Mouse (Mus musculus): ENCODE data around the gene Cisd3. TPM values are rescaled to one million over a fixed set of nuclear protein-coding genes. Genes with fewer than 3 reads are reported as not detected.

Gene Cisd3
- polyA plus RNA-seq, 1 experiment, result 42.5 TPM

GRCm38 (mm10) chr11:97670234-97671176 is 15.1 kb upstream of the Cisd3 start:
- Histone ChIP-seq H3K27ac (ENCODE audit: insufficient read depth, low read length) (no peak overlapping the region), H3K4me1 (ENCODE audit: control insufficient read depth, insufficient read depth, low read length) (no peaks in the 10 kb centered on the region)
- TF ChIP-seq CTCF (IDR thresholded peaks at IDR 0.05; ENCODE audit: borderline replicate concordance, insufficient read depth, low read length), result no peak
- TF ChIP-seq POLR2A (IDR thresholded peaks at IDR 0.05; ENCODE audit: low read depth, low read length), result no peak

GRCm38 (mm10) chr11:97671177-97671527 is 14.5 kb upstream of the Cisd3 start:
- Histone ChIP-seq H3K27ac (ENCODE audit: insufficient read depth, low read length) (no peak overlapping the region), H3K4me3 (ENCODE audit: insufficient read depth, low read length) (no peak overlapping the region), H3K4me1 (ENCODE audit: control insufficient read depth, insufficient read depth, low read length) (no peaks in the 10 kb centered on the region)
- TF ChIP-seq CTCF (IDR thresholded peaks at IDR 0.05; ENCODE audit: borderline replicate concordance, insufficient read depth, low read length) (no peak), POLR2A (IDR thresholded peaks at IDR 0.05; ENCODE audit: low read depth, low read length) (no peak)

More at GRCm38 (mm10) chr11:97670234-97671176, 15.1 kb upstream of the Cisd3 start:
- no peak overlapping the region for H3K4me3 ChIP-seq (ENCODE audit: insufficient read depth, low read length)

GRCm38 (mm10) chr11:97673148-97673547 is 12.5 kb upstream of the Cisd3 start:
- TF ChIP-seq CTCF (IDR thresholded peaks at IDR 0.05; ENCODE audit: borderline replicate concordance, insufficient read depth, low read length), result no peak
- TF ChIP-seq POLR2A (IDR thresholded peaks at IDR 0.05; ENCODE audit: low read depth, low read length), result no peak
- no peak overlapping the region for H3K27ac ChIP-seq (ENCODE audit: insufficient read depth, low read length)
- no peaks in the 10 kb centered on the region for H3K4me1 ChIP-seq (ENCODE audit: control insufficient read depth, insufficient read depth, low read length)
- no peak overlapping the region for H3K4me3 ChIP-seq (ENCODE audit: insufficient read depth, low read length)

GRCm38 (mm10) chr11:97676050-97676754 is 9.4 kb upstream of the Cisd3 start:
- Histone ChIP-seq H3K4me1 (ENCODE audit: control insufficient read depth, insufficient read depth, low read length) (no peaks in the 10 kb centered on the region), H3K27ac (ENCODE audit: insufficient read depth, low read length) (no peak overlapping the region), H3K4me3 (ENCODE audit: insufficient read depth, low read length) (no peak overlapping the region)
- TF ChIP-seq POLR2A (IDR thresholded peaks at IDR 0.05; ENCODE audit: low read depth, low read length) (no peak), CTCF (IDR thresholded peaks at IDR 0.05; ENCODE audit: borderline replicate concordance, insufficient read depth, low read length) (no peak)

- H3K27ac ChIP-seq (ENCODE audit: insufficient read depth, low read length), result no peak overlapping the region
- no peak for TF ChIP-seq POLR2A (IDR thresholded peaks at IDR 0.05; ENCODE audit: low read depth, low read length)
- H3K4me3 ChIP-seq (ENCODE audit: insufficient read depth, low read length), result no peak overlapping the region
- no peaks in the 10 kb centered on the region for H3K4me1 ChIP-seq (ENCODE audit: control insufficient read depth, insufficient read depth, low read length)
Observed at GRCm38 (mm10) chr11:97677381-97677780, 8.2 kb upstream of the Cisd3 start.

GRCm38 (mm10) chr11:97677842-97678241 is 7.8 kb upstream of the Cisd3 start:
- Histone ChIP-seq H3K27ac (ENCODE audit: insufficient read depth, low read length) (no peak overlapping the region), H3K4me3 (ENCODE audit: insufficient read depth, low read length) (no peak overlapping the region), H3K4me1 (ENCODE audit: control insufficient read depth, insufficient read depth, low read length) (no peaks in the 10 kb centered on the region)
- TF ChIP-seq POLR2A (IDR thresholded peaks at IDR 0.05; ENCODE audit: low read depth, low read length), result no peak
- TF ChIP-seq CTCF (IDR thresholded peaks at IDR 0.05; ENCODE audit: borderline replicate concordance, insufficient read depth, low read length), result no peak

- H3K4me3 ChIP-seq (ENCODE audit: insufficient read depth, low read length), result no peak overlapping the region
- no peak for TF ChIP-seq CTCF (IDR thresholded peaks at IDR 0.05; ENCODE audit: borderline replicate concordance, insufficient read depth, low read length)
- TF ChIP-seq POLR2A (IDR thresholded peaks at IDR 0.05; ENCODE audit: low read depth, low read length), result no peak
- H3K27ac ChIP-seq (ENCODE audit: insufficient read depth, low read length), result no peak overlapping the region
- H3K4me1 ChIP-seq (ENCODE audit: control insufficient read depth, insufficient read depth, low read length), result no peaks in the 10 kb centered on the region
Observed at GRCm38 (mm10) chr11:97678301-97678700, 7.3 kb upstream of the Cisd3 start.

- no peak overlapping the region for H3K4me3 ChIP-seq (ENCODE audit: insufficient read depth, low read length)
- no peak for TF ChIP-seq CTCF (IDR thresholded peaks at IDR 0.05; ENCODE audit: borderline replicate concordance, insufficient read depth, low read length)
- no peak for TF ChIP-seq POLR2A (IDR thresholded peaks at IDR 0.05; ENCODE audit: low read depth, low read length)
- H3K4me1 ChIP-seq (ENCODE audit: control insufficient read depth, insufficient read depth, low read length), result no peaks in the 10 kb centered on the region
- H3K27ac ChIP-seq (ENCODE audit: insufficient read depth, low read length), result no peak overlapping the region
Observed at GRCm38 (mm10) chr11:97680430-97680829, 5.2 kb upstream of the Cisd3 start.

- TF ChIP-seq CTCF (IDR thresholded peaks at IDR 0.05; ENCODE audit: borderline replicate concordance, insufficient read depth, low read length) (no peak), POLR2A (IDR thresholded peaks at IDR 0.05; ENCODE audit: low read depth, low read length) (no peak)
- Histone ChIP-seq H3K27ac (ENCODE audit: insufficient read depth, low read length) (no peak overlapping the region), H3K4me3 (ENCODE audit: insufficient read depth, low read length) (no peak overlapping the region), H3K4me1 (ENCODE audit: control insufficient read depth, insufficient read depth, low read length) (peaks cover 9% of the 10 kb centered on the region)
Observed at GRCm38 (mm10) chr11:97682504-97683055, 3.0 kb upstream of the Cisd3 start.
